Mouse (Mus musculus): Measurements from ENCODE around the gene Npdc1. TPM values are rescaled to one million over a fixed set of nuclear protein-coding genes. Genes with fewer than 3 reads are reported as not detected.
A peak's percentile ranks its signal among the peaks of the same experiment; 100 is the strongest.

Gene Npdc1
- polyA plus RNA-seq, 1 experiment: 30.8 TPM

GRCm38 (mm10) chr2:25428442-25429236 lies 29.5 kb downstream of the Npdc1 start, which contains the start of gene Abca2:
Gene Abca2, plus strand, starts transcription at chr2:25428703.
- Histone ChIP-seq H3K27ac (ENCODE audit: control insufficient read depth, insufficient read depth, low read length) (no peak within 1 kb of the TSS), H3K4me3 (ENCODE audit: control insufficient read depth, insufficient read depth, low read length) (peak within 1 kb of the TSS; percentile 66), H3K36me3 (ENCODE audit: control insufficient read depth, insufficient read depth, low read length) (no peaks in the 10 kb centered on the region), H3K27me3 (ENCODE audit: control insufficient read depth, insufficient read depth, low read length) (no peaks in the 10 kb centered on the region), H3K4me1 (replicated peaks; ENCODE audit: control insufficient read depth, insufficient read depth, low read length) (peaks cover 24% of the 10 kb centered on the region)
- DNase-seq: peak; percentile 95
- TF ChIP-seq POLR2A (IDR thresholded peaks at IDR 0.05; ENCODE audit: control insufficient read depth, extremely low read depth, insufficient read depth, low read length, poor library complexity) (peak; percentile 57; the same call in 1 of the 2 replicates), CTCF (IDR thresholded peaks at IDR 0.05; ENCODE audit: borderline replicate concordance, control insufficient read depth, extremely low read depth, insufficient read depth, low read length, poor library complexity) (peak; percentile 99)
- under 1% methylated on average over 89 of the region's 89 CpGs for WGBS

GRCm38 (mm10) chr2:25429435-25430180 lies 30.5 kb downstream of the Npdc1 start:
- Histone ChIP-seq H3K27ac (ENCODE audit: control insufficient read depth, insufficient read depth, low read length) (no peak overlapping the region), H3K4me3 (ENCODE audit: control insufficient read depth, insufficient read depth, low read length) (peak overlapping the region; percentile 66), H3K4me1 (replicated peaks; ENCODE audit: control insufficient read depth, insufficient read depth, low read length) (peaks cover 24% of the 10 kb centered on the region), H3K27me3 (ENCODE audit: control insufficient read depth, insufficient read depth, low read length) (no peaks in the 10 kb centered on the region), H3K36me3 (ENCODE audit: control insufficient read depth, insufficient read depth, low read length) (no peaks in the 10 kb centered on the region)
- TF ChIP-seq CTCF (IDR thresholded peaks at IDR 0.05; ENCODE audit: borderline replicate concordance, control insufficient read depth, extremely low read depth, insufficient read depth, low read length, poor library complexity) (no peak), POLR2A (IDR thresholded peaks at IDR 0.05; ENCODE audit: control insufficient read depth, extremely low read depth, insufficient read depth, low read length, poor library complexity) (no peak)
- 60% methylated on average over 5 of the region's 5 CpGs for WGBS
- DNase-seq: no peak

DNA sequence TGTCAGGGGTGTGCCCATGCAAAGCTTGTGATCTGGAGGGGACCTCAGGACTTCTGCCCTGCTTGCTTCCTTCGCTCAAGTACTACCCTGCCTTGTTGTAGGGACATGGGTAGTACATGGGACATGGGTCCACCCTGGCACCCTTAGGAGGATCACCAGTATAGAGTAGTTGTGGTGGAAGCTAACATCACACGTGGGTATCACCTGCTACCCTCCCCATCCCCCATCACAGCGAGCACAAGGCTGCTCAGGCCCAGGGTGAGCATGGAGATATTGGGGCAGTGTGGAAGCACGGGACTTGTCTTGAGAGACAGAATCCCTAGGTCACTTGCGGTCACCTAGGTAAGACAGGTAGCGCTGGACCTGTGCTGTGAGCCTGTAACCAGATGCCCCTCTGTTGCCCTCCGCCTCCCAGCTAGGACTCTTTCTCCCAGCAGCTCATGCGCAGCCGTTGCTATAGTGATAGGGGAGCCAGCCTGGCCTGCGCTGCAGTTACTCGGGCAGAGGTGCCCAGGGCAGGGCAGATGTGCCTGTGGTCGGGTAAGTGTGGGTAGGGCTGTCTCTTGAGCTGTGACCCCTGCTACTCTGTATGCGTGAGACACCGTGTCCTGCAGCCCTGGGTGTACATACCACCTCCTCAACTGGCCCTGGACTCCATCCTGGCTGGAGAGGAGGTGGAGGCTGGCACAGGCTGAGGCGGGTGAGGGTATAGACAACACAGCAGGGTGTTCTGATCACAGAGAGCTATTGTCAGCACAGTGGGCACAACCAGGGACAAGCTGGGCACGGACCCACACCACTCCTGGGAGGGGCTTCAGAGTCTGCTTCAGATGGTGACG lies 31.5 kb downstream of the Npdc1 start:
- WGBS: 73% methylated on average over 17 of the region's 17 CpGs
- Histone ChIP-seq H3K27me3 (ENCODE audit: control insufficient read depth, insufficient read depth, low read length) (no peaks in the 10 kb centered on the region), H3K4me3 (ENCODE audit: control insufficient read depth, insufficient read depth, low read length) (no peak overlapping the region), H3K27ac (ENCODE audit: control insufficient read depth, insufficient read depth, low read length) (no peak overlapping the region), H3K36me3 (ENCODE audit: control insufficient read depth, insufficient read depth, low read length) (no peaks in the 10 kb centered on the region), H3K4me1 (replicated peaks; ENCODE audit: control insufficient read depth, insufficient read depth, low read length) (peaks cover 24% of the 10 kb centered on the region)
- no peak for DNase-seq
- TF ChIP-seq CTCF (IDR thresholded peaks at IDR 0.05; ENCODE audit: borderline replicate concordance, control insufficient read depth, extremely low read depth, insufficient read depth, low read length, poor library complexity): no peak
- no peak for TF ChIP-seq POLR2A (IDR thresholded peaks at IDR 0.05; ENCODE audit: control insufficient read depth, extremely low read depth, insufficient read depth, low read length, poor library complexity)

DNA sequence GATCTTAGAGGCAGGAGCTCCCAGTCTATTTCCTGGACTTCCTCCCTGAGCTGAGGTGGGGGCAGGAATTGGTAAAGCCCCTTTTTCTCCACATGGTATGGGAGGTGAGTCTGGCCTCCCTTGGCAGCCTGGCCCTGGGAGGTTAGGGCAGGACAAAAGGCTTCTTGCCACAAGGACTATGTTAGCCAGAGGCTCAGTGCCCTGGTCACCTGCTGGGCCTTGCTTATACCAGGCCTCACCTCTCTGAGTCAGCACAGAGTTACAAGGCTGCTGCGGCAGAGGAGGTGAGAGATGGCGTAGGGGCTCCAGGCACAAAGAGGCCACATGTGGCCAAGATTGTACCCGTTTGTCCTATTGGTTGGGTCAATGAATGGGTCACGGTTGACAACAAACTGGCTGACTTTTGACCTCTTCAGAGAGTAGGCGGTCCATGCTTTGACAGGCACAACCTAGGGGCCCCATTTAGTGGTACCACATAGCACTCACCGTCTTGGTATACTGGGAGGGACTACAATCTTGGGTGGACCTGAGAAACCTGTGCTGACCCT lies 32.2 kb downstream of the Npdc1 start:
- H3K4me1 ChIP-seq (replicated peaks; ENCODE audit: control insufficient read depth, insufficient read depth, low read length): peaks cover 19% of the 10 kb centered on the region
- no peak for DNase-seq
- H3K27me3 ChIP-seq (ENCODE audit: control insufficient read depth, insufficient read depth, low read length): no peaks in the 10 kb centered on the region
- 97% methylated on average over 6 of the region's 6 CpGs for WGBS
- H3K27ac ChIP-seq (ENCODE audit: control insufficient read depth, insufficient read depth, low read length): no peak overlapping the region
- H3K36me3 ChIP-seq (ENCODE audit: control insufficient read depth, insufficient read depth, low read length): no peaks in the 10 kb centered on the region
- TF ChIP-seq POLR2A (IDR thresholded peaks at IDR 0.05; ENCODE audit: control insufficient read depth, extremely low read depth, insufficient read depth, low read length, poor library complexity): no peak
- TF ChIP-seq CTCF (IDR thresholded peaks at IDR 0.05; ENCODE audit: borderline replicate concordance, control insufficient read depth, extremely low read depth, insufficient read depth, low read length, poor library complexity): no peak
- H3K4me3 ChIP-seq (ENCODE audit: control insufficient read depth, insufficient read depth, low read length): no peak overlapping the region

DNA sequence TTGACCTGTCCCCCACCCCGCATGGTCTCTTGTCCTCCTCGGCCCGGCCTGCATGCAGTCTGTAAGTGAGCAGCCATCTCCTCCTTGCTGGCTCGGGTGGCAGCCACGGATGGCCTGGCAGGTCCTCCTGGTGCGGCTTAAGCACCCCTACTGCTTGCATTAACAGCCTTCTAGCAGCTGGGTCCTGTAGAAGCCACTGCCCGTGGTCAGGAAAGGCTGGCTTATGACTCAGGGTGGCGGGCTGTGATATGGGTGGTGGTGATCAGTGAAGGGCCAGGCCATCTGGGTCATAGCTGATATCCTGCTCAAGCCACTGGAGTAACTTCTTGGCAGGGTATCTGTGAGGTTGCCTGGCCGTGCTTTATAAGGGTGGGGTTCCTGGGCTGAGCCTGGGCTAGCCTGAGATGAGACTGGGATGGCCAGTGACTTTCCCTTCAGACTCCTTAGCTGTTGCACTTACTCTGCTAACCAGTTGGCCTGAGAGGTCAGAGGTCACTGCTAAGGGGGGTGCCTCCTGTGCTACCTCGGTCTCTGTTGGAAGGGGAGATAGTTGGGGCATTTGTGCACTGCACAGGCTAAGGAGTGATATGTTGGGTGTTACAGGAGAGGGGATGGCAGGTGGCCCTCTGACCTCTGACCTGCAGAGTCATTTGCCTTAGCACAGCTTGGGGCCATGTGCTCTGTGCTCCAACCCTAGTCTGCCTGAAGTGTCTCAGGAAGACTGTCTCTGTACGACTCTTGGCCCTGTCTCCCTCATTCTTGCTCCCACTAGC lies 33.4 kb downstream of the Npdc1 start:
- Histone ChIP-seq H3K4me3 (ENCODE audit: control insufficient read depth, insufficient read depth, low read length) (no peak overlapping the region), H3K27me3 (ENCODE audit: control insufficient read depth, insufficient read depth, low read length) (no peaks in the 10 kb centered on the region), H3K4me1 (replicated peaks; ENCODE audit: control insufficient read depth, insufficient read depth, low read length) (peaks cover 14% of the 10 kb centered on the region), H3K27ac (ENCODE audit: control insufficient read depth, insufficient read depth, low read length) (no peak overlapping the region), H3K36me3 (ENCODE audit: control insufficient read depth, insufficient read depth, low read length) (no peaks in the 10 kb centered on the region)
- TF ChIP-seq CTCF (IDR thresholded peaks at IDR 0.05; ENCODE audit: borderline replicate concordance, control insufficient read depth, extremely low read depth, insufficient read depth, low read length, poor library complexity) (no peak), POLR2A (IDR thresholded peaks at IDR 0.05; ENCODE audit: control insufficient read depth, extremely low read depth, insufficient read depth, low read length, poor library complexity) (no peak)
- WGBS: 97% methylated on average over 11 of the region's 11 CpGs
- no peak for DNase-seq

Data from thymus, adult 2 months (tissue).